Mouse (Mus musculus): ENCODE measurements around the gene Platr17. TPM values are rescaled to one million over a fixed set of nuclear protein-coding genes. Genes with fewer than 3 reads are reported as not detected.
A peak's percentile ranks its signal among the peaks of the same experiment; 100 is the strongest.
"Not testable (repeated sequence)": the region's sequence is repeated elsewhere in the genome, so short reads cannot be mapped to it uniquely, and the experiment has no call there.

Platr17 gene
- polyA plus RNA-seq, 1 experiment = not detected

GRCm38 (mm10) chr17:33890533-33891059 lies 14.3 kb upstream of the Platr17 start, which contains the start of gene Kifc1:
Gene Kifc1 (minus strand): TSS chr17:33890661.
- TF ChIP-seq GATA1 (IDR thresholded peaks at IDR 0.05; ENCODE audit: low read length) (no peak), TAL1 (IDR thresholded peaks at IDR 0.05; ENCODE audit: low read length) (no peak)
- peaks cover 36% of the 10 kb centered on the region for H3K36me3 ChIP-seq (ENCODE audit: control insufficient read depth)
- H3K4me1 ChIP-seq (ENCODE audit: control insufficient read depth) = peaks cover 26% of the 10 kb centered on the region
- H3K27me3 ChIP-seq (ENCODE audit: control insufficient read depth) = no peaks in the 10 kb centered on the region
- H3K4me3 ChIP-seq (replicated peaks) = peak within 1 kb of the TSS; percentile 75
- no peaks in the 10 kb centered on the region for H3K9me3 ChIP-seq (ENCODE audit: control insufficient read depth, low read length)

GRCm38 (mm10) chr17:33891357-33891756 lies 13.6 kb upstream of the Platr17 start:
- peaks cover 26% of the 10 kb centered on the region for H3K4me1 ChIP-seq (ENCODE audit: control insufficient read depth)
- no peaks in the 10 kb centered on the region for H3K27me3 ChIP-seq (ENCODE audit: control insufficient read depth)
- H3K4me3 ChIP-seq (replicated peaks) = no peak overlapping the region
- TF ChIP-seq GATA1 (IDR thresholded peaks at IDR 0.05; ENCODE audit: low read length) (no peak), TAL1 (IDR thresholded peaks at IDR 0.05; ENCODE audit: low read length) (no peak)
- peaks cover 29% of the 10 kb centered on the region for H3K36me3 ChIP-seq (ENCODE audit: control insufficient read depth)
- no peaks in the 10 kb centered on the region for H3K9me3 ChIP-seq (ENCODE audit: control insufficient read depth, low read length)

GRCm38 (mm10) chr17:33891892-33892291 lies 13.0 kb upstream of the Platr17 start:
- H3K36me3 ChIP-seq (ENCODE audit: control insufficient read depth) = peaks cover 23% of the 10 kb centered on the region
- peaks cover 26% of the 10 kb centered on the region for H3K4me1 ChIP-seq (ENCODE audit: control insufficient read depth)
- H3K4me3 ChIP-seq (replicated peaks); H3K27me3 ChIP-seq (ENCODE audit: control insufficient read depth); H3K9me3 ChIP-seq (ENCODE audit: control insufficient read depth, low read length): not testable (repeated sequence)

- H3K36me3 ChIP-seq (ENCODE audit: control insufficient read depth) = peaks cover 18% of the 10 kb centered on the region
- H3K9me3 ChIP-seq (ENCODE audit: control insufficient read depth, low read length) = no peaks in the 10 kb centered on the region
- TF ChIP-seq TAL1 (IDR thresholded peaks at IDR 0.05; ENCODE audit: low read length) (no peak), GATA1 (IDR thresholded peaks at IDR 0.05; ENCODE audit: low read length) (no peak)
Measured at GRCm38 (mm10) chr17:33892429-33892828, 12.5 kb upstream of the Platr17 start.

GRCm38 (mm10) chr17:33893011-33893410 lies 11.9 kb upstream of the Platr17 start:
- peaks cover 12% of the 10 kb centered on the region for H3K36me3 ChIP-seq (ENCODE audit: control insufficient read depth)

More at GRCm38 (mm10) chr17:33892429-33892828, 12.5 kb upstream of the Platr17 start:
- Histone ChIP-seq H3K4me1 (ENCODE audit: control insufficient read depth) (peaks cover 28% of the 10 kb centered on the region), H3K27me3 (ENCODE audit: control insufficient read depth) (no peaks in the 10 kb centered on the region), H3K4me3 (replicated peaks) (no peak overlapping the region)

GRCm38 (mm10) chr17:33897114-33897794 lies 7.7 kb upstream of the Platr17 start:
- TF ChIP-seq GATA1 (IDR thresholded peaks at IDR 0.05; ENCODE audit: low read length) = no peak
- no peak for TF ChIP-seq TAL1 (IDR thresholded peaks at IDR 0.05; ENCODE audit: low read length)
- Histone ChIP-seq H3K27me3 (ENCODE audit: control insufficient read depth) (no peaks in the 10 kb centered on the region), H3K4me1 (ENCODE audit: control insufficient read depth) (peaks cover 52% of the 10 kb centered on the region), H3K9me3 (ENCODE audit: control insufficient read depth, low read length) (no peaks in the 10 kb centered on the region), H3K4me3 (replicated peaks) (no peak overlapping the region), H3K36me3 (ENCODE audit: control insufficient read depth) (no peaks in the 10 kb centered on the region)

More at GRCm38 (mm10) chr17:33893011-33893410, 11.9 kb upstream of the Platr17 start:
- H3K4me3 ChIP-seq (replicated peaks); H3K9me3 ChIP-seq (ENCODE audit: control insufficient read depth, low read length); H3K27me3 ChIP-seq (ENCODE audit: control insufficient read depth): not testable (repeated sequence)
- peaks cover 28% of the 10 kb centered on the region for H3K4me1 ChIP-seq (ENCODE audit: control insufficient read depth)

- H3K9me3 ChIP-seq (ENCODE audit: control insufficient read depth, low read length); H3K27me3 ChIP-seq (ENCODE audit: control insufficient read depth); H3K36me3 ChIP-seq (ENCODE audit: control insufficient read depth); H3K4me3 ChIP-seq (replicated peaks): not testable (repeated sequence)
- H3K4me1 ChIP-seq (ENCODE audit: control insufficient read depth) = peaks cover 52% of the 10 kb centered on the region
Measured at GRCm38 (mm10) chr17:33898193-33898592, 6.7 kb upstream of the Platr17 start.

GRCm38 (mm10) chr17:33899642-33900041 lies 5.3 kb upstream of the Platr17 start:
- H3K36me3 ChIP-seq (ENCODE audit: control insufficient read depth) = no peaks in the 10 kb centered on the region
- peaks cover 64% of the 10 kb centered on the region for H3K4me1 ChIP-seq (ENCODE audit: control insufficient read depth)
- H3K27me3 ChIP-seq (ENCODE audit: control insufficient read depth) = no peaks in the 10 kb centered on the region
- no peak for TF ChIP-seq GATA1 (IDR thresholded peaks at IDR 0.05; ENCODE audit: low read length)
- no peak overlapping the region for H3K4me3 ChIP-seq (replicated peaks)
- no peaks in the 10 kb centered on the region for H3K9me3 ChIP-seq (ENCODE audit: control insufficient read depth, low read length)

- Histone ChIP-seq H3K36me3 (ENCODE audit: control insufficient read depth) (no peaks in the 10 kb centered on the region), H3K4me3 (replicated peaks) (no peak overlapping the region), H3K4me1 (ENCODE audit: control insufficient read depth) (peaks cover 67% of the 10 kb centered on the region), H3K9me3 (ENCODE audit: control insufficient read depth, low read length) (no peaks in the 10 kb centered on the region), H3K27me3 (ENCODE audit: control insufficient read depth) (no peaks in the 10 kb centered on the region)
- no peak for TF ChIP-seq GATA1 (IDR thresholded peaks at IDR 0.05; ENCODE audit: low read length)
- no peak for TF ChIP-seq TAL1 (IDR thresholded peaks at IDR 0.05; ENCODE audit: low read length)
Measured at GRCm38 (mm10) chr17:33900281-33900988, 4.5 kb upstream of the Platr17 start.
